Mouse (Mus musculus) midbrain, embryonic 12.5 days (tissue): ENCODE measurements at regions not wholly inside any gene's neighbourhood (a gene's known extent, or its start where the extent isn't known, plus 50 kb on each side); places are given as distances from the start of the nearest gene placed in this dataset.

Experiments
- ATAC-seq: fragments of 200-750 bp; cut with Nextera tagmentation; 2 replicates; pipeline ENCODE4 v1.8.0; 2017; ENCODE audit warnings: low read depth, moderate TSS enrichment, moderate library complexity; ENCODE audit not compliant: low FRiP score
- H3K27ac ChIP-seq: fragments of 300-500 bp; sonication (generic); replicated peaks from 2 replicates; pipeline ENCODE4 v1.5.1; 2016; ENCODE audit warnings: mild to moderate bottlenecking
- H3K27me3 ChIP-seq: fragments of 300-500 bp; sonication (generic); 2 replicates; pipeline ENCODE4 v1.6.1; 2016; ENCODE audit warnings: mild to moderate bottlenecking
- H3K36me3 ChIP-seq: fragments of 300-500 bp; sonication (generic); 2 replicates; pipeline ENCODE4 v1.6.1; 2016
- H3K4me1 ChIP-seq: fragments of 300-500 bp; sonication (generic); 2 replicates; pipeline ENCODE4 v1.6.1; 2016
- H3K4me2 ChIP-seq: fragments of 300-500 bp; sonication (generic); replicated peaks from 2 replicates; pipeline ENCODE4 v1.6.1; 2016; ENCODE audit warnings: mild to moderate bottlenecking, moderate library complexity
- H3K4me3 ChIP-seq: fragments of 300-500 bp; sonication (generic); 2 replicates; pipeline ENCODE4 v1.5.1; 2016; ENCODE audit warnings: mild to moderate bottlenecking
- H3K9ac ChIP-seq: fragments of 300-500 bp; sonication (generic); replicated peaks from 2 replicates; pipeline ENCODE4 v1.6.1; 2016; ENCODE audit warnings: mild to moderate bottlenecking, moderate library complexity
- H3K9me3 ChIP-seq: fragments of 300-500 bp; sonication (generic); 2 replicates; pipeline ENCODE4 v1.6.1; 2016; ENCODE audit warnings: mild to moderate bottlenecking
- whole genome bisulfite sequencing: fragments of 180-500 bp; shearing (Covaris S2); methylation state at CpG from one replicate; pipeline ENCODE4 v1.1.7; 2016; 5-methylcytosine and 5-hydroxymethylcytosine counted together

- Histone ChIP-seq H3K9me3 (no peaks in the 10 kb centered on the region), H3K36me3 (no peaks in the 10 kb centered on the region), H3K27me3 (peaks cover 55% of the 10 kb centered on the region), H3K9ac (no peak overlapping the region), H3K27ac (no peak overlapping the region), H3K4me3 (no peak overlapping the region), H3K4me1 (peaks cover 11% of the 10 kb centered on the region), H3K4me2 (no peak overlapping the region)
- no peak for ATAC-seq
- 95% methylated on average over 2 of the region's 2 CpGs for WGBS
Observed at GRCm38 (mm10) chr13:55953426-55953825, 117.4 kb upstream of the Pitx1 start.

- H3K9ac ChIP-seq = no peak overlapping the region
- H3K4me1 ChIP-seq = peaks cover 8% of the 10 kb centered on the region
- H3K27me3 ChIP-seq = peaks cover 40% of the 10 kb centered on the region
- no peak overlapping the region for H3K27ac ChIP-seq
- 90% methylated on average over 6 of the region's 6 CpGs for WGBS
- H3K4me3 ChIP-seq = no peak overlapping the region
- H3K9me3 ChIP-seq = no peaks in the 10 kb centered on the region
- no peak for ATAC-seq
- H3K36me3 ChIP-seq = no peaks in the 10 kb centered on the region
- no peak overlapping the region for H3K4me2 ChIP-seq
Observed at GRCm38 (mm10) chr13:55950773-55951172, 114.8 kb upstream of the Pitx1 start.

GRCm38 (mm10) chr13:55948591-55948990 is 112.6 kb upstream of the Pitx1 start:
- Histone ChIP-seq H3K4me2 (no peak overlapping the region), H3K9me3 (no peaks in the 10 kb centered on the region), H3K36me3 (no peaks in the 10 kb centered on the region), H3K9ac (no peak overlapping the region; the same call in 1 of the 2 replicates), H3K27me3 (peaks cover 33% of the 10 kb centered on the region), H3K4me1 (peaks cover 8% of the 10 kb centered on the region), H3K27ac (peak overlapping the region; percentile 26; the same call in 1 of the 2 replicates), H3K4me3 (no peak overlapping the region)
- ATAC-seq = peak; percentile 23; the same call in 1 of the 2 replicates
- WGBS = 15% methylated on average over 9 of the region's 9 CpGs

GRCm38 (mm10) chr13:55948144-55948543 is 112.2 kb upstream of the Pitx1 start:
- Histone ChIP-seq H3K9me3 (no peaks in the 10 kb centered on the region), H3K4me3 (no peak overlapping the region), H3K9ac (no peak overlapping the region; the same call in 1 of the 2 replicates), H3K36me3 (no peaks in the 10 kb centered on the region), H3K27me3 (peaks cover 33% of the 10 kb centered on the region; the same call in 1 of the 2 replicates), H3K4me2 (no peak overlapping the region), H3K27ac (peak overlapping the region; percentile 26; the same call in 1 of the 2 replicates), H3K4me1 (peaks cover 8% of the 10 kb centered on the region)
- no peak for ATAC-seq
- 34% methylated on average over 2 of the region's 2 CpGs for WGBS

GRCm38 (mm10) chr13:55937417-55937816 is 101.4 kb upstream of the Pitx1 start:
- H3K27ac ChIP-seq = no peak overlapping the region
- H3K36me3 ChIP-seq = no peaks in the 10 kb centered on the region
- ATAC-seq = no peak
- H3K4me1 ChIP-seq = no peaks in the 10 kb centered on the region
- no peaks in the 10 kb centered on the region for H3K27me3 ChIP-seq
- H3K9me3 ChIP-seq = no peaks in the 10 kb centered on the region
- H3K4me2 ChIP-seq = no peak overlapping the region
- H3K4me3 ChIP-seq = no peak overlapping the region
- H3K9ac ChIP-seq = no peak overlapping the region
- 81% methylated on average over 9 of the region's 9 CpGs for WGBS

GRCm38 (mm10) chr13:55937000-55937399 is 101.0 kb upstream of the Pitx1 start:
- WGBS = 88% methylated on average over 9 of the region's 9 CpGs
- no peaks in the 10 kb centered on the region for H3K9me3 ChIP-seq
- ATAC-seq = no peak

GRCm38 (mm10) chr13:55930637-55931036 is 94.6 kb upstream of the Pitx1 start:
- Histone ChIP-seq H3K36me3 (no peaks in the 10 kb centered on the region), H3K9ac (no peak overlapping the region), H3K9me3 (no peaks in the 10 kb centered on the region), H3K27me3 (no peaks in the 10 kb centered on the region), H3K27ac (no peak overlapping the region), H3K4me2 (no peak overlapping the region), H3K4me1 (0 out of 2 replicates have a peak, but pooled peaks cover 7% of the 10 kb centered on the region), H3K4me3 (no peak overlapping the region)
- WGBS = 64% methylated on average over 11 of the region's 11 CpGs
- ATAC-seq = no peak

More at GRCm38 (mm10) chr13:55937000-55937399, 101.0 kb upstream of the Pitx1 start:
- Histone ChIP-seq H3K9ac (no peak overlapping the region), H3K27ac (no peak overlapping the region), H3K4me3 (no peak overlapping the region), H3K4me1 (no peaks in the 10 kb centered on the region), H3K36me3 (no peaks in the 10 kb centered on the region), H3K4me2 (no peak overlapping the region), H3K27me3 (no peaks in the 10 kb centered on the region)

- WGBS = 41% methylated on average over 6 of the region's 6 CpGs
- H3K9me3 ChIP-seq = no peaks in the 10 kb centered on the region
- no peak overlapping the region for H3K27ac ChIP-seq
- H3K4me1 ChIP-seq = 0 out of 2 replicates have a peak, but pooled peaks cover 7% of the 10 kb centered on the region
- ATAC-seq = no peak
- H3K27me3 ChIP-seq = peaks cover 6% of the 10 kb centered on the region; the same call in 1 of the 2 replicates
- no peak overlapping the region for H3K4me2 ChIP-seq
- no peak overlapping the region for H3K4me3 ChIP-seq
- H3K36me3 ChIP-seq = no peaks in the 10 kb centered on the region
- H3K9ac ChIP-seq = no peak overlapping the region
Observed at GRCm38 (mm10) chr13:55929814-55930213, 93.8 kb upstream of the Pitx1 start.

GRCm38 (mm10) chr13:55923505-55924136 is 87.6 kb upstream of the Pitx1 start:
- no peak for ATAC-seq
- no peaks in the 10 kb centered on the region; the same call in 1 of the 2 replicates for H3K4me1 ChIP-seq
- H3K27ac ChIP-seq = no peak overlapping the region
- no peaks in the 10 kb centered on the region for H3K9me3 ChIP-seq
- H3K27me3 ChIP-seq = peaks cover 38% of the 10 kb centered on the region
- WGBS = 21% methylated on average over 7 of the region's 7 CpGs
- no peak overlapping the region for H3K4me3 ChIP-seq
- no peak overlapping the region for H3K9ac ChIP-seq
- peak overlapping the region; percentile 22; the same call in 1 of the 2 replicates for H3K4me2 ChIP-seq
- H3K36me3 ChIP-seq = no peaks in the 10 kb centered on the region

- Histone ChIP-seq H3K27ac (no peak overlapping the region), H3K36me3 (no peaks in the 10 kb centered on the region), H3K4me3 (no peak overlapping the region), H3K9me3 (no peaks in the 10 kb centered on the region), H3K27me3 (peaks cover 18% of the 10 kb centered on the region), H3K9ac (no peak overlapping the region), H3K4me1 (0 out of 2 replicates have a peak, but pooled peaks cover 2% of the 10 kb centered on the region), H3K4me2 (no peak overlapping the region)
- ATAC-seq = no peak
- WGBS = 89% methylated on average over 12 of the region's 12 CpGs
Observed at GRCm38 (mm10) chr13:55917316-55917715, 81.3 kb upstream of the Pitx1 start.

- no peak for ATAC-seq
- Histone ChIP-seq H3K4me1 (0 out of 2 replicates have a peak, but pooled peaks cover 7% of the 10 kb centered on the region), H3K36me3 (no peaks in the 10 kb centered on the region), H3K4me3 (no peak overlapping the region), H3K27me3 (peaks cover 11% of the 10 kb centered on the region), H3K9me3 (no peaks in the 10 kb centered on the region), H3K9ac (no peak overlapping the region), H3K27ac (no peak overlapping the region), H3K4me2 (no peak overlapping the region)
- 73% methylated on average over 13 of the region's 13 CpGs for WGBS
Observed at GRCm38 (mm10) chr13:55912271-55912711, 76.3 kb upstream of the Pitx1 start.

GRCm38 (mm10) chr13:55909941-55910340 is 73.9 kb upstream of the Pitx1 start:
- Histone ChIP-seq H3K27me3 (peaks cover 7% of the 10 kb centered on the region; the same call in 1 of the 2 replicates), H3K4me2 (no peak overlapping the region), H3K4me1 (0 out of 2 replicates have a peak, but pooled peaks cover 7% of the 10 kb centered on the region), H3K36me3 (no peaks in the 10 kb centered on the region), H3K27ac (no peak overlapping the region), H3K9me3 (no peaks in the 10 kb centered on the region), H3K4me3 (no peak overlapping the region), H3K9ac (no peak overlapping the region)
- 10% methylated on average over 5 of the region's 5 CpGs for WGBS
- no peak for ATAC-seq
